Mouse (Mus musculus) thymus, postnatal 4 days (tissue): ENCODE measurements around the gene Klhl2.

Experiments
- DNase-seq: peaks from one replicate; pipeline ENCODE4 v3.0.0; 2021

The Klhl2 gene

GRCm38 (mm10) chr8:64829921-64830320, 19.9 kb downstream of the Klhl2 start:
- DNase-seq: no peak

- no peak for DNase-seq
These were observed 20.4 kb downstream of the Klhl2 start for GRCm38 (mm10) chr8:64829391-64829790.

DNA sequence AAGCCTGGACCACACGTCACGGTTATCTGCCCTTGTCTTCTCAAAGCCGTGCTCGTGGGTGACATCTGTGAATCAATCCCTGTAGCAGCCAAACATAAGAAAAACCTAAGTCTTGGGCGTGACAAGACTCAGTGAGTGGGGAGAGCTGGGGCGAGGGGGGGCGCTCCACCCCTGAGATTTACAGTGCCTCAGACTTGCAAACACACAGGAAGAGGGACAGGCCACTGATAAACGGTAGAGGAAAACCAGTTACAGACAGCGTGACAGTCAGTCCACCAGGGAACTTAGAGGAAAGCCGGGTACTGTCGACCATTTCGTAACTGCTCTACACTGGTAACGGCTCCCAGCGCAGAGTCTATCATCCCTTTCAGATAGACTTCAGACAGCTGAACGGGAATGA, 21.4 kb downstream of the Klhl2 start:
- DNase-seq: no peak

GRCm38 (mm10) chr8:64827356-64827755, 22.5 kb downstream of the Klhl2 start:
- DNase-seq: no peak

DNA sequence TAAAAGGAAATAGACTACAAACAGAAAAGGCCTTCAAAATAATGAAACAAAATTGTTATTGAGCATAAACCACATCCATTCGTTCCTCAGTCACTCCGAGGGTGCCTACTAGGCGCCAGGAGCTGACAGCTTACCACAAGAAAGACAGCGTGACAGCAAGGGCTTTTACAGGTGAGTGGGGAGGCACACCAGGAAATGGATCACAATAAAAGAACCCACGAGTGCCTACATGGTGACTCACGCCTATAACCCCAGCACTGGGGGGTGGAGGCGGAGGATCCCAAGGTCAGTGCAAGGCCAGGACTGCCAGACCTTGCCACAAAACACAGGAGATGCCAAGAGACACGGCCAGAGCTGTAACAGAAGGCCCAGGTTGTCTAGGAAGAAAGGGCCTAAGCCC, 23.4 kb downstream of the Klhl2 start:
- no peak for DNase-seq

DNA sequence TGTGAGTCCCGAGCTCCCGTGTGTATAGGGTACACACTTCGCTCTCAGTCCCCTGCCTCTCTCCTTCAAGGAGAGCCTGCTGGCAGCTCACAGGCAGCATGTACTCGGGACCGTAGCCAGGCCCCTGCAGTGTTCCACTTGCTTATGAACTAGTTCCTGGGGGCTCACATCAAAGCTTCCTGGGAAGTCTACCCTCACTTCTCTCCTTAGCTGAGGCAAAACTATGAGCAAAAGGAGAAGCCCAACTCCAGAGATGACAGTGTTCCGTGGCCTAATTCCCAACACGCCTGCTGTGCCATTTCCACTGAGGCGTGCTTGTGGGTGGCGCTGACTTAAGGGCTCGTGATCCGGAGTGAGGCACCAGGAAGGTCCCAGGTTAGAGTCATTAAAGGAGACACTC, 25.9 kb downstream of the Klhl2 start:
- no peak for DNase-seq

- DNase-seq: no peak
These were observed 28.9 kb downstream of the Klhl2 start for GRCm38 (mm10) chr8:64820940-64821339.

DNA sequence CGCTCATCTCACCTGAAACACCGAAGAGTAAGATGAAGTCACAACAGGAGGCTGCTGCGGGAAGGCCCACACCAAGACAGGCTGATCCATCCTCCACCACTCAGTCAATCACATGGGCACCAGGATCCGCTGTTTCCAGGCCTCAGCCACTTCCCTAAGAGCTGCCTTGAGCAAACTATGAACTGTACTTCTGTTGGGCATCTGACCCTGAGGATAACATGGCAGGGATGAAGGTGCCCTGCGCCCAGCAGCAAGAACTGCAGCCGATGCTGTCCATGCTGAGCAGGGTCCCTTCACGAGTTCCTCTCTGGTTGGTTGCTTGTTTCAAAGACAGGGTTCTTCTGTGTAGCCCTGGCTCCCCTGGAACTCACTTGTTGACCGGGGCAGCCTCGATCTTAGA, 38.0 kb downstream of the Klhl2 start:
- DNase-seq: no peak

DNA sequence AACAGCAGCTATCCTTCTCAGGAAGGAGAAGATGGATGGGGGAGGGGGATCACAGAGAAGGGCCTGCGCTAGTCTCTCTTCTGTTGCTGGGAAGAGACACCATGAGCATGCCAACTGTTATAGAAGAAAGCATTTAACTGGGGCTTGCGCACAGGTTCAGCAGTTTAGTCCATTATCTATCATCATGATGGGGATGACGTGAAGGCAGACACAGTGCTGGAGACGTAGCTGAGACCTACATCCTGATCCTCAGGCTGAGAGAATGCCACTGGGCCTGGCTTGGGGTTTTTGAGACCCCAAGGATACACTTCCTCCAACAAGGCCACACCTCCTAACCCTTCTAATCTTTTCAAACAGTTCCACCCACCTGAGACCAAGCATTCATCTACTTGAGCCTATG, 38.7 kb downstream of the Klhl2 start:
- DNase-seq: no peak

GRCm38 (mm10) chr8:64806558-64806957, 43.3 kb downstream of the Klhl2 start:
- DNase-seq: no peak

DNA sequence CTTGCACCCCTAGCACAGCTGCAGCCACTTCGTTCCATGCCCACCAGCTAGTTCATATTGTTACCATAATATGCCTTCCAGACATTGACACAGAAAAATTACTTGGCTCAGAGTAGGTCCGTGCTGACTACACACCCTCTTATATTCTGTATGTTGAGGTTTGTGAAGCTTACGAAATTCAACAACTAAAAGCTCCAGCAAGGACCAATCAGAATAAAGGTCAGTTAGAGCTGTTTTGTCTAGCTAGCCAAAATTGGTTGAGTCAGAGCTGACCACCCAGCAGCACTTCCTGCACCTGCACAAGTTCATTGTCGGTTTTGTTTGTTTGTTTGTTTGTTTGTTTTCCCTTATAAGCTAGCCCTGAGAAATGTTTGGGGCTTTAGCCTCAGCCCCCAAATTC, 44.8 kb downstream of the Klhl2 start:
- no peak for DNase-seq

DNA sequence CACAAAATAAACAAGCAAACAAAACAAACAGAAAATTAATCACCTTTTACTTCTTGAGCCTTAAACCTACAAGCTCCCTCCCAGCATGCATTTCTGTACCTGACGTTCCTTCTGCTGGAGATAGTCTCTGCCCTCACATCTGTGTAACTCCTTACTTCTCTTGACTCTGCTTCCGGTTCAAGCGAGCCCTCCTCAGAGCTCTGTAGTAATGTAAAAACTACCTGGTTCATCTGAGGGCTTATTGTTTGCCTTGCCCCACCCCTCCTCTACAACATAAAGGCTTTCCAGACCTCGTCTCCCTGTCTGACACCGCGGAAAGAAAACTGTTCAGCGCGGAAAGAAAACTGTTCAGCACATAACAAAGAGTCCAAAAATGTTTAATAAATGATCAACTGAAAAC, 50.5 kb downstream of the Klhl2 start:
- no peak for DNase-seq

DNA sequence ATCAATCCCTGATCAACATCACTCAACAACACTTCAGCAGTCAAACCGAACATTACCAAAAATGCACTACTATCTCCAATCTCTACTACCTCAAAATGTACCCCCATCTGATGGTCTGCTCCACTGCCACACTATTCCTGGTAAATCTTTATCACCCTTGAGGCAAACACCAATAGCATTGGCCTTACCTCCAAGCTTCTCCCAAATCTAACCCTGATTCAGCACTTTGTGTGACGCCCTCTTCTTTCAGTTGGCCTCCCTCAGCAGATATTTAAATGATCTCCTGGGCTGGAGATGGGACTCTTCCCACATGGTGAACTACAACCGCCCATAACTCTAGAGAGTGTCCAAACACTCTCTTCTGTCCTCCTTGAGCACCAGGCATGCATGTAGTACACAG, 51.3 kb downstream of the Klhl2 start:
- DNase-seq: no peak

DNA sequence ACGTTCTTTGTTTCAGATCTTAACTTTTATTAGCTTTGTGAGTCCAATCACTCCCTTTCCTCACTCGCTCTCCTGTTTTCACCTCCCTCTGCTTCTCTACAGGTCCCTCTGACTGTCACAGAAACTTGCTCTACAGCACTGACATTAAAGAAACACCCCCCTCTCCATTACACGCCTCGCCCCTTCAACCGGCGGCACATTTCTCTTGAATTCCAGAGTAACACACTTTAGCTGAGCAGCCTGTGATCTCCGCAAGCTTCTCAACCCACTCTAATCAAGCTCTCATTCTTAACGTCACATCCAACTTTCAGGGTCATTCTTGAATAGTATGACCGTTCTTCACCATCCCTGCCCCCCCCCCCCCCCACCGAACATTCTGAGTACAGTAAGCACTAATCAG, 52.1 kb downstream of the Klhl2 start:
- no peak for DNase-seq

DNA sequence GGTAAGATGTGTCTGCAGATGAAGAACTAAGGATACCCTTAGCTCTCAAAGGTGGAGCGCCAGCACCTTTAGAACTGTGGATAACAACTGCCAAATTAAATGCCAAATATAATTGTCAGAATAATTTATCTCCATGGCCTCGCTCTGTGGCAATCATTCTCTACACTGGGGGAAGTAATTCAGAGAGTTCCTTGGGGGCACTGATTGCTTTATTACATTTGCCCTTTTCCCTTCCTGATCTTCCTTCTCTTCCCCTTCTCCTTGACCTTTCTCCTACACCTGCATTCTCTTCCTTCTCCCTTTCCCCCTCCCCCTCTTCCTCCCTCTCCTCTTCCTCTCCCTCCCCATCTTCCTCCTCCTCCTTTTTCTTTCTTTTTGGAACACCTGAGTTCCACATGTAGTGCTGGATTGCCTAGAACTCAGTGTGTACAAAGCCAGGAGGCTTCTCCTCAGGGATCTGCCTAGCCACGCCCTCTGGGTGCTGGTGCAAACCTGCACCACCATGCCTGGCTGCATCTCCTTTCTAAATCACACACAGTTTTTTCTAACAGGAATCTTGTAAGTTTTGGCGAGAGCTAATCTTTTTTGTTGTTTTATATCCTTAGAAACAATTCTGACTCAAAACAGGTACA, 58.5 kb downstream of the Klhl2 start:
- DNase-seq: no peak

GRCm38 (mm10) chr8:64790418-64790817, 59.4 kb downstream of the Klhl2 start:
- no peak for DNase-seq

GRCm38 (mm10) chr8:64788715-64789114, 61.1 kb downstream of the Klhl2 start:
- DNase-seq: peak; percentile 72

DNA sequence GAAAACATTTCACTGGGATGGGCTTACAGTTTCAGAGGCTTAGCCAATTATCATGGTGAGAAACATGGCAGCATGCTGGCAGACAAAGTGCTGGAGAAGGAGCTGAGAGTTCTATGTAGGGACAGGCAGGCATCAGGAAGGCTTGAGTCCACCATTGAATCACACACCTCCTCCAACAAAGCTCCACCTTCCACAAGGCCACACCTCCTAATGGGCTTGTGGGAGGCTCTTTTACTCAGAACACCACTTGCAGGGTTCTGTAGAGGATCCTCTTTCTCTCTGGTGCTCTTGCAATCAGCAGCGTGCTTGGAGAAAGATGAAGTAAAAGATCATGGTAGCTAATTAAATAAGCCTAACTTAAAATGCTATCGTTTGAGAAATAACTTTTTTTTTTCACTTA, 63.0 kb downstream of the Klhl2 start:
- DNase-seq: no peak

DNA sequence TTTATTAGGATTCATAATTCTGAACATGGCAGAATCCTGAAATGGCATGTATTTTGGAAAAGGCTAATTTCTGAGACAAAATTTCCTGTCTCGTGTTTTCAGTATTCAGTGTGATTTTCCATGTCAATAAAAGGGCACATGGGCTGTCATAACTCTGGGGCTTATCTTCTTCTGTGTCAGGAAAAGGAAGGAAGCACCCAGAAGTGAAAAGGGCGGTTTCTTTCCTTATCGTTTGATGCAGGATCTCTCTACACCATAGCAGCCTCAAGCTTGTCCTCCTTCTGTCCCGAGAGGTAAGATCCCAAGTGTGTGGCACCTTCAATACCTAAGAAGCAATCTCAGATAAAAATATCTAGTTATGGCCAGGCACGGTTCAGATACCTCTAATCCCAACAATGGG, 65.6 kb downstream of the Klhl2 start:
- DNase-seq: no peak

- no peak for DNase-seq
These were observed 67.9 kb downstream of the Klhl2 start for GRCm38 (mm10) chr8:64781947-64782346.

DNA sequence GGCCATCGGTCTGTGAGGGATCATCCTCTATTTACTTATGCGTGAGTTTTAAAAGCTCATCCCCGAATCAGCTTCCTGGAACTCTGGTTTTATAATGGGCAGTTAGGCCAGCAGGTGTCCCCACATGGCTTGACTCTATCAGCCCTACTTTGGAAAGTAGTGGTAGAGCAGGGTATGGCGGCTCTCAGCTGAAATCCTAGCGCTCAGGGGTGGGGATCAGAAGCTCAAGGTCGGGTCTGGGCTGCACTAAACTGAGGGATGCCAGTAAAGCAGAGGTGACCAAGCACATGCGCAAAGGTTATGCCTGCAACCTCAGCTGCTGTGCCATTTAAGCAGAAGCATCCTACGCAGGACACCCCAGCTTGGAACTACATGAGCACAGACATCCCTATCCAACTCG, 71.9 kb downstream of the Klhl2 start:
- DNase-seq: no peak

- DNase-seq: no peak
These were observed 75.7 kb downstream of the Klhl2 start for GRCm38 (mm10) chr8:64774136-64774535.

DNA sequence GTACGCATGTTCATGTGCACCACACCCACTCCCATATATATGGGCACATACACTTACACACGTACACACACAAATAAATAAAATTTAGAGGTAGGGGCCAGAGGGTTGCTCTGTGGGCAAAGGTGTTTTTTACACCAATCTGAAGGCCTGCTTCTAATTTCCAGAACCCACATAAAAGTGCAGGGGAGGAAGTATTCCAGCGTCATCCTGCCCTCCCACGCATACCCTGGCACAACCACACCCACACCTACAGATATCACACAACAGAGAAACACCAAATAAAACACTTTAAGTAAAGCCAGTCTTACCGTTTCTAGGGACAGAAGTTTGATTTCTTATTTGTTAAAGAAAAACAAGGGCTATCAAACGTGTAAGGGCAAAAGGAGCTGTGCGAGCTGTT, 79.0 kb downstream of the Klhl2 start:
- no peak for DNase-seq

DNA sequence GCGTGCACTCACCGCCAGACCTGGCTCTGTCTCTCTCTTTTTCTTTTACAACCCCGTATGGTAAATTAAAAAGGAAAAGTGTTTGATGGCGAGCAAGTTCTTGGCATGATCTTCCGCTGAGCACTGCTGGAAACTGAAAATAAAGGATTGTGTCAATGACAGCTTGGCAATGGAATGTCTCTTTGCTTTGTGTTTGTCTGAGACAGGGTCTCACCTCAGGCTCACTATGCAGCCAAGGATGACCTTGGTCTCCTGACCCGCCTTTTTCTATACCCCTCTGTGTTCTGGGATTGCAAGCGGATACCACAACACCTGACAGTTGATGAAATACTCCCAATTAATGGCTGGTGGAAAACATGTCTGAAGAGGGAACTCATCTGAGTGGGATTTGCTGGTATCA, 80.2 kb downstream of the Klhl2 start:
- DNase-seq: no peak

- DNase-seq: no peak
These were observed 81.2 kb downstream of the Klhl2 start for GRCm38 (mm10) chr8:64768645-64769044.

GRCm38 (mm10) chr8:64767047-64767446, 82.8 kb downstream of the Klhl2 start:
- DNase-seq: no peak
